Comparison of ENCODE assay signal across 10 mouse cellular contexts in genomic region chr6:134887008-134887407, GRCm38 (mm10). TPM values are rescaled to one million over a fixed set of nuclear protein-coding genes. Genes with fewer than 3 reads are reported as not detected.
DNase-seq lines count a peak whose midpoint lies in the region; ATAC-seq and TF ChIP-seq lines count a peak whose summit lies in the region.
"Had no signal": no experiment of that assay in that cellular context is flagged by ENCODE, and none has a peak within 500 bp of the region (broad histone marks: within the 10 kb centered on the region; RNA-seq: fewer than 3 reads in every experiment).

No protein-coding gene starts in this region.

- WGBS in hindbrain, embryonic 15.5 days, result 4% methylated on average over 5 of the region's 5 CpGs
- WGBS in neural tube, embryonic 14.5 days, result 7% methylated on average over 5 of the region's 5 CpGs
- WGBS in liver, postnatal 0 days (ENCODE audit: insufficient replicate concordance), result 64% methylated on average over 5 of the region's 5 CpGs

- peak; percentile 13 to 33 for DNase-seq in left cerebral cortex, adult 18-20 months (ENCODE audit: low spot score in 2 of 2)
- DNase-seq in left cerebral cortex, postnatal 4 days, result no peak
- DNase-seq in cerebellum, postnatal 36 days, result peak; percentile 22 to 54
- DNase-seq in spleen, postnatal 4 days (ENCODE audit: low spot score in 2 of 2), result no peak
- DNase-seq in liver, postnatal 0 days, result no peak
- DNase-seq in lung, postnatal 14 days, result no peak

- H3K4me1 ChIP-seq in hindbrain, embryonic 15.5 days (replicated peaks), result peaks cover 46% of the 10 kb centered on the region
- H3K4me1 ChIP-seq in neural tube, embryonic 14.5 days (ENCODE audit: control insufficient read depth, insufficient read depth, low read length), result peaks cover 31% of the 10 kb centered on the region
- H3K4me1 ChIP-seq in liver, postnatal 0 days (ENCODE audit: insufficient read depth), result no peaks in the 10 kb centered on the region

- TF ChIP-seq CTCF in liver, postnatal 0 days (IDR thresholded peaks at IDR 0.05; ENCODE audit: low read depth), result no peak

- H3K36me3 ChIP-seq in hindbrain, embryonic 15.5 days, result no peaks in the 10 kb centered on the region
- H3K36me3 ChIP-seq in neural tube, embryonic 14.5 days (ENCODE audit: control insufficient read depth, insufficient read depth, low read length), result no peaks in the 10 kb centered on the region
- H3K36me3 ChIP-seq in liver, postnatal 0 days (replicated peaks; ENCODE audit: insufficient read depth, low read length), result no peaks in the 10 kb centered on the region
- H3K36me3 ChIP-seq: embryonic facial prominence, embryonic 15.5 days had no signal

- intact Hi-C loops in left cerebral cortex, postnatal 4 days (cut with DNase I), result no loop called here

- H3K4me2 ChIP-seq in hindbrain, embryonic 15.5 days, result peak overlapping the region; percentile 59
- peak overlapping the region; percentile 70 for H3K4me2 ChIP-seq in neural tube, embryonic 14.5 days (ENCODE audit: low read depth, low read length)
- no peak overlapping the region for H3K4me2 ChIP-seq in liver, postnatal 0 days (ENCODE audit: low read depth, low read length)

- H3K9me3 ChIP-seq in hindbrain, embryonic 15.5 days, result no peaks in the 10 kb centered on the region
- no peaks in the 10 kb centered on the region for H3K9me3 ChIP-seq in neural tube, embryonic 14.5 days (ENCODE audit: control insufficient read depth, low read length)
- H3K9me3 ChIP-seq in liver, postnatal 0 days (ENCODE audit: low read length), result no peaks in the 10 kb centered on the region
- H3K9me3 ChIP-seq: embryonic facial prominence, embryonic 15.5 days; G1E had no signal

- no peak for TF ChIP-seq EP300 in liver, postnatal 0 days (IDR thresholded peaks at IDR 0.05; ENCODE audit: low read depth)

- peak overlapping the region; percentile 69 for H3K9ac ChIP-seq in hindbrain, embryonic 15.5 days
- H3K9ac ChIP-seq in neural tube, embryonic 14.5 days (replicated peaks; ENCODE audit: low read depth, low read length), result peak overlapping the region; percentile 74
- H3K9ac ChIP-seq in liver, postnatal 0 days (replicated peaks), result no peak overlapping the region
- H3K9ac ChIP-seq: embryonic facial prominence, embryonic 15.5 days had no signal

- H3K4me3 ChIP-seq in hindbrain, embryonic 15.5 days, result peak overlapping the region; percentile 66
- H3K4me3 ChIP-seq in neural tube, embryonic 14.5 days (ENCODE audit: low read depth, low read length), result peak overlapping the region; percentile 63
- H3K4me3 ChIP-seq in liver, postnatal 0 days (ENCODE audit: low read depth, low read length), result no peak overlapping the region

- H3K27ac ChIP-seq in hindbrain, embryonic 15.5 days (replicated peaks), result peak overlapping the region; percentile 96
- peak overlapping the region; percentile 85 for H3K27ac ChIP-seq in neural tube, embryonic 14.5 days (ENCODE audit: low read depth, low read length)
- H3K27ac ChIP-seq in liver, postnatal 0 days (ENCODE audit: low read depth), result no peak overlapping the region
- H3K27ac ChIP-seq: embryonic facial prominence, embryonic 15.5 days had no signal

- no peaks in the 10 kb centered on the region for H3K27me3 ChIP-seq in hindbrain, embryonic 15.5 days
- no peaks in the 10 kb centered on the region for H3K27me3 ChIP-seq in neural tube, embryonic 14.5 days (ENCODE audit: control insufficient read depth, insufficient read depth, low read length)
- H3K27me3 ChIP-seq in liver, postnatal 0 days (ENCODE audit: insufficient read depth, low read length), result no peaks in the 10 kb centered on the region
- H3K27me3 ChIP-seq: embryonic facial prominence, embryonic 15.5 days had no signal

- peak; percentile 27 for ATAC-seq in hindbrain, embryonic 15.5 days (ENCODE audit: low FRiP score, low read depth)
- peak; percentile 41 for ATAC-seq in neural tube, embryonic 14.5 days (ENCODE audit: low read depth)
- ATAC-seq in liver, postnatal 0 days, result no peak

RNA-seq across cellular contexts. Expression of gene Gpr19, which starts 11.4 kb away (rescaled TPM):
- total RNA-seq in left cerebral cortex, adult 18-20 months (2021), result 10 to 100 TPM; 28.8 to 32.1 TPM
- 10 to 100 TPM; 24.5 to 29.3 TPM for total RNA-seq in left cerebral cortex, postnatal 4 days (2021)
- polyA plus RNA-seq in hindbrain, embryonic 15.5 days (2015; fragmentation: Nextera tagmentation; extraction: Ambion mirVana), result 34.3 and 34.5 TPM in 2 replicates
- 35.9 and 37.3 TPM in 2 replicates for polyA plus RNA-seq in neural tube, embryonic 14.5 days (2014; fragmentation: Nextera tagmentation; extraction: Ambion mirVana)
- 4.6 and 4.8 TPM in 2 replicates for polyA plus RNA-seq in liver, postnatal 0 days (2015; fragmentation: Nextera tagmentation; extraction: Ambion mirVana)

RNA-seq across cellular contexts. Expression of gene Cdkn1b, which starts 33.2 kb away (rescaled TPM):
- total RNA-seq in left cerebral cortex, adult 18-20 months (2021), result 10 to 100 TPM; 38.2 to 40.5 TPM
- 10 to 100 TPM; 55.5 to 62.2 TPM for total RNA-seq in left cerebral cortex, postnatal 4 days (2021)
- polyA plus RNA-seq in hindbrain, embryonic 15.5 days (2015; fragmentation: Nextera tagmentation; extraction: Ambion mirVana), result 17.0 and 21.8 TPM in 2 replicates
- polyA plus RNA-seq in neural tube, embryonic 14.5 days (2014; fragmentation: Nextera tagmentation; extraction: Ambion mirVana), result 16.7 and 17.5 TPM in 2 replicates
- 10.9 and 14.1 TPM in 2 replicates for polyA plus RNA-seq in liver, postnatal 0 days (2015; fragmentation: Nextera tagmentation; extraction: Ambion mirVana)

RNA-seq across cellular contexts. Expression of gene Crebl2, which starts 57.1 kb away (rescaled TPM):
- total RNA-seq in left cerebral cortex, adult 18-20 months (2021), result 10 to 100 TPM; 51.8 TPM
- 1 to 10 TPM; 6.5 to 8.1 TPM for total RNA-seq in left cerebral cortex, postnatal 4 days (2021)
- polyA plus RNA-seq in hindbrain, embryonic 15.5 days (2015; fragmentation: Nextera tagmentation; extraction: Ambion mirVana), result 3.4 and 4.2 TPM in 2 replicates
- polyA plus RNA-seq in neural tube, embryonic 14.5 days (2014; fragmentation: Nextera tagmentation; extraction: Ambion mirVana), result 4.3 and 4.8 TPM in 2 replicates
- 6.3 and 6.6 TPM in 2 replicates for polyA plus RNA-seq in liver, postnatal 0 days (2015; fragmentation: Nextera tagmentation; extraction: Ambion mirVana)

Comparison
In these comparisons a context has a peak if more than half of its experiments do, and no peak if none do; other contexts are left out.
1. DNase-seq: peak in left cerebral cortex, adult 18-20 months (2 of 2) and cerebellum, postnatal 36 days (2 of 2); none in left cerebral cortex, postnatal 4 days (single experiment), spleen, postnatal 4 days (0 of 2), liver, postnatal 0 days (single experiment) and lung, postnatal 14 days (single experiment).